Mouse (Mus musculus): ENCODE results near the gene Lhfpl5. TPM values are rescaled to one million over a fixed set of nuclear protein-coding genes. Genes with fewer than 3 reads are reported as not detected.

Gene Lhfpl5
- polyA plus RNA-seq (2017; shearing (Covaris generic)), result 1 to 10 TPM in 1 of 2 experiments, under 1 TPM in 1; 0.86 to 1.8 TPM

DNA sequence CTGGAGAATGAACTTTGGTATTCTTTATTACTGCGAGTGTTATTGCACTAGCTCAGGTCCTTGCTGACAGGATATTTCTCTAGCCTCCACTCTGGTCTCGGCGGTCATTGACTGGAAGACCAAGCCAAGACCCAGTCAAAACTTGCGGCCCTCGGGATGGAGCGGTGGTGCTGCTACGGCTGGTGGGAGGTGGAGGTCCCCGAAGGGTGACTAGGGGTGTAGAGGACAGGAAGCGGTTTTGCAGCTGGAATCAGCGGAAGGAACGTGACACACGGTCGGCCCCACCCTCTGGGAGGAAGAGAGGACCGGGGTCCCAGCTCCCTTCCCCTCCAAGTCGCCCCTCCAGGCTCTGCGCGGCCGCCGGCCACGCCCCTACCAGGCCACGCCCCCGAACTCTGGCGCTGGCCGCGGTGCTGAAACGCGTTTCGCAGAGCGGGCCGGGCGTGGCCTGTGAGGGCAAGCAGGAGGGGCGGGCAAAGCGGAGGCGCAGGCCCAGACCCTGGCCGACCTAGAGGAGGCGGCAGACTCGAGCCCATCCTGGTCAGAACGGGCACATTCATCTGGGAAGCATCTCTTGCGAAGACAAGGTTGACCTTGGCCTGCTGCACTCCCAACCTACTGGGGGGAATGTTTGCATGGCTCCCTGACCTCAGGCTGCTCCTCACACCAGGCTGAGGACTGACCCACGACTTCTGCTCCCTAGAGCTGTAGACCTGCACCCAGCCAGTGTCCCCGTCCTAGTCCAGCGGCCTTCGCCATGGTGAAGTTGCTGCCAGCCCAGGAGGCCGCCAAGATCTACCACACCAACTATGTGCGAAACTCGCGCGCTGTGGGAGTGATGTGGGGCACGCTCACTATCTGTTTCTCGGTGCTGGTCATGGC lies at the start of gene Lhfpl5:
Gene Lhfpl5, plus strand, starts transcription at position 398 of the 882 bp plus-strand sequence.

DNA sequence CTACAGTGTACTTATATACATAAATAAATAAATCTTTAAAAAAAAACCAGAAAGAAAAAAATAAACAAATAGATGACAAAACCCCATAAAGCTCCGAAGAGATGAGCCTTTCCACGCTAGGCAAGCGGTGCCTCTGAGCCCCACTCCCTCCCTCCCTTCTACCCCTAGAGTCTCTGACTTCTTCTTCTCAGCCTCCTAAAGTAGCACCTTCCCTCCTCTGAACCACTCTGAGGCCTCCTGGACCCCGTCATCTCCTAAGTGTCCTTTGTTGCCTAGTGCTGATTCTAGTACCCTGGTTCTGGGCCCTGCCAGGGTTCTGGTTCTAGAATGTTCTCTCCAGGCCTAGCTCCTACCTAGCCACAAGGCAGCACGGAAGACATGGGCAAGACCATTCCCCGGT lies 44.9 kb upstream of the Lhfpl5 start, which contains the start of gene Armc12:
Gene Armc12, plus strand, starts transcription at position 301 of the 400 bp plus-strand sequence.

DNA sequence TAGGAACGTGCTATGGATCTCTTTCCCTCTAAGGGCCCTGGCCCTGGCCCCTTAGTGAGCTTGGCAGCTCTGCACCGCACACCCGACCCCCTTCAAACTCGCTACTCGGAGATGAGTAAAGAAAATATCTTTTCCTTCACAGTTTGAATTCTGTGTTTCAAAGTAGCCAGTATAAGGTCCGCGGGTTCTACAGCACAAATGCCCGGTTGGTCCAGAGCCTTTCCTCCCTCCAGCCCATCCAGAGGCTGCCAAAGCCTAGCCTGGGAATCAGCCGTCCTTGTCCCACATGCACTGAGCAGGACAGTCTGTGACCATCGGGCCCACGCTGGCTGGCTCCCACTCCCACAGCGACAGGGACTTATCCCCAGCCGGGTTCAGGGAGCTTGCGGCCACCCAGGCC lies 26.3 kb upstream of the Lhfpl5 start, which contains the start of gene Clpsl2:
Gene Clpsl2, plus strand, starts transcription at position 301 of the 400 bp plus-strand sequence.

GRCm38 (mm10) chr17:28560598-28560997 lies 14.8 kb upstream of the Lhfpl5 start, which contains the start of gene Clps:
Clps (minus strand) TSS chr17:28560766.

DNA sequence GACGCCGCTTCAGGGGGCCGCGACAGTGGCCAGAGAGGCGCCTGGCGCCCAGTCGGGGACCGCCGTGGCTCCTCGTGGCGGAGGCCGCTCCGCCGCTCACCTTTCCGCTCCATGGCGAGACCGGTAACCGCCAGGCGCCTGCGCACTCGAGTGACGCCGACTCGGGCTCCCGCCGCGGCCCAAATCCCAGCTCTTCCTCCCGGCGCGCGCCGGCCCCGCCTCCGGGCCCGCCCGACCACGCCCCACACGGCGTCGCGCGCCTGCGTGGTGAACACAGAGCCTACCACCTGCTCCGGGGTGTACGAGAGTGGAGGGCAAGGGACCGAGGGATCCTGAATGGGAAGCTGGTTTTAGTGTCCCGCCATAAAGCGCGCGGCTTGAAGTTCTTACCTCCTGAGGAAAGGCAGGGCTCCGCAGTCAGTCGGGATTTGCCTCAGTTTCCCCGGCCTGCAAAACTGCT lies 46.9 kb downstream of the Lhfpl5 start, which contains the start of gene Srpk1:
Gene Srpk1, minus strand, starts transcription at position 410 of the 460 bp plus-strand sequence.

Other genes with a start within 250 kb of the Lhfpl5 start
- gene Rpl10a, start 247.2 kb upstream of the Lhfpl5 start, polyA plus RNA-seq (2017; shearing (Covaris generic)), result 100 to 1,000 TPM; 295 TPM
- gene Tead3, start 224.8 kb upstream of the Lhfpl5 start, polyA plus RNA-seq (2017; shearing (Covaris generic)), result under 1 TPM; 0.25 to 0.53 TPM
- 1 to 10 TPM in 1 of 2 experiments, under 1 TPM in 1; 0.40 to 1.8 TPM for gene Tulp1, start 210.4 kb upstream of the Lhfpl5 start, polyA plus RNA-seq (2017; shearing (Covaris generic))
- gene Fkbp5, start 58.1 kb upstream of the Lhfpl5 start, polyA plus RNA-seq (2017; shearing (Covaris generic)), result 100 to 1,000 TPM; 104 TPM
- 1 to 10 TPM in 1 of 2 experiments, under 1 TPM in 1; 0.12 to 1.2 TPM for gene Armc12, start 44.8 kb upstream of the Lhfpl5 start, polyA plus RNA-seq (2017; shearing (Covaris generic))
- gene Clpsl2, start 26.2 kb upstream of the Lhfpl5 start, polyA plus RNA-seq (2017; shearing (Covaris generic)), result not detected
- not detected for gene Clps, start 14.9 kb upstream of the Lhfpl5 start, polyA plus RNA-seq (2017; shearing (Covaris generic))
- gene Srpk1, start 47.1 kb downstream of the Lhfpl5 start, polyA plus RNA-seq (2017; shearing (Covaris generic)), result 100 to 1,000 TPM; 160 to 211 TPM
- 1 to 10 TPM in 1 of 2 experiments, under 1 TPM in 1; 0.27 to 1.2 TPM for gene Slc26a8, start 114.6 kb downstream of the Lhfpl5 start, polyA plus RNA-seq (2017; shearing (Covaris generic))
- 100 to 1,000 TPM in 1 of 2 experiments, 10 to 100 TPM in 1; 91.4 to 156 TPM for gene Mapk14, start 115.7 kb downstream of the Lhfpl5 start, polyA plus RNA-seq (2017; shearing (Covaris generic))
- gene AC170998.1, start 150.4 kb downstream of the Lhfpl5 start, polyA plus RNA-seq (2017; shearing (Covaris generic)), result 1 to 10 TPM; 8.7 to 8.9 TPM
- gene Mapk13, start 193.7 kb downstream of the Lhfpl5 start, polyA plus RNA-seq (2017; shearing (Covaris generic)), result under 1 TPM; 0.24 to 0.72 TPM
- 10 to 100 TPM in 1 of 2 experiments, 1 to 10 TPM in 1; 9.7 to 24.5 TPM for gene Brpf3, start 225.4 kb downstream of the Lhfpl5 start, polyA plus RNA-seq (2017; shearing (Covaris generic))

All from inflammation-experienced regulatory T-cells (primary cell).